8 mouse cellular contexts compared by ENCODE assay signal in genomic region chr5:146794853-146795252, GRCm38 (mm10). TPM values are rescaled to one million over a fixed set of nuclear protein-coding genes. Genes with fewer than 3 reads are reported as not detected.
DNase-seq lines count a peak whose midpoint lies in the region; ATAC-seq lines count a peak whose summit lies in the region.

Usp12 (minus strand) TSS chr5:146795006.

- no peaks in the 10 kb centered on the region for H3K36me3 ChIP-seq in heart, embryonic 14.5 days (ENCODE audit: control insufficient read depth, insufficient read depth, low read length)
- no peaks in the 10 kb centered on the region for H3K36me3 ChIP-seq in liver, embryonic 13.5 days
- no peaks in the 10 kb centered on the region for H3K36me3 ChIP-seq in stomach, embryonic 16.5 days (ENCODE audit: control insufficient read depth, insufficient read depth, low read length)

- H3K27me3 ChIP-seq in heart, embryonic 14.5 days (ENCODE audit: control insufficient read depth, insufficient read depth, low read length): no peaks in the 10 kb centered on the region
- H3K27me3 ChIP-seq in liver, embryonic 13.5 days: no peaks in the 10 kb centered on the region
- no peaks in the 10 kb centered on the region for H3K27me3 ChIP-seq in stomach, embryonic 16.5 days (ENCODE audit: control insufficient read depth, insufficient read depth, low read length)

- peak within 1 kb of the TSS; percentile 76 for H3K4me2 ChIP-seq in heart, embryonic 14.5 days (ENCODE audit: low read length)
- peak within 1 kb of the TSS; percentile 99 for H3K4me2 ChIP-seq in liver, embryonic 13.5 days
- peak within 1 kb of the TSS; percentile 79 for H3K4me2 ChIP-seq in stomach, embryonic 16.5 days (ENCODE audit: low read depth, low read length)

- peaks cover 16% of the 10 kb centered on the region for H3K4me1 ChIP-seq in brown adipose tissue, adult 24 weeks (ENCODE audit: control insufficient read depth, insufficient read depth, insufficient read length, low read length)
- peaks cover 5 to 23% of the 10 kb centered on the region in 2 experiments for H3K4me1 ChIP-seq in heart, embryonic 14.5 days (ENCODE audit: control insufficient read depth in 2 of 2, insufficient read depth in 2 of 2, low read length in 2 of 2)
- peaks cover 77% of the 10 kb centered on the region for H3K4me1 ChIP-seq in liver, embryonic 13.5 days (replicated peaks)
- peaks cover 32% of the 10 kb centered on the region for H3K4me1 ChIP-seq in stomach, embryonic 16.5 days (ENCODE audit: control insufficient read depth, insufficient read depth, low read length)

- peak within 1 kb of the TSS; percentile 75 for H3K27ac ChIP-seq in brown adipose tissue, adult 24 weeks (replicated peaks; ENCODE audit: low read depth, low read length)
- H3K27ac ChIP-seq in heart, embryonic 14.5 days (replicated peaks in 1 of 2; ENCODE audit: control insufficient read depth in 1 of 2, insufficient read depth in 1 of 2, low read depth in 2 of 2, low read length in 2 of 2): peak within 1 kb of the TSS; percentile 80 to 93
- H3K27ac ChIP-seq in liver, embryonic 13.5 days: peak within 1 kb of the TSS; percentile 91
- peak within 1 kb of the TSS; percentile 93 for H3K27ac ChIP-seq in stomach, embryonic 16.5 days (ENCODE audit: low read length)

- no peaks in the 10 kb centered on the region for H3K9me3 ChIP-seq in heart, embryonic 14.5 days (ENCODE audit: control insufficient read depth, low read length)
- no peaks in the 10 kb centered on the region for H3K9me3 ChIP-seq in liver, embryonic 13.5 days (replicated peaks)
- no peaks in the 10 kb centered on the region for H3K9me3 ChIP-seq in stomach, embryonic 16.5 days (replicated peaks; ENCODE audit: control insufficient read depth, low read length)

- peak within 1 kb of the TSS; percentile 98 for H3K4me3 ChIP-seq in brown adipose tissue, adult 24 weeks (ENCODE audit: insufficient read depth, low read depth, low read length)
- H3K4me3 ChIP-seq in heart, embryonic 14.5 days (ENCODE audit: control insufficient read depth in 1 of 2, insufficient read depth in 1 of 2, low read depth in 1 of 2, low read length in 2 of 2): peak within 1 kb of the TSS; percentile 96 to 99
- H3K4me3 ChIP-seq in liver, embryonic 13.5 days (replicated peaks): peak within 1 kb of the TSS; percentile 94
- peak within 1 kb of the TSS; percentile 97 for H3K4me3 ChIP-seq in stomach, embryonic 16.5 days (replicated peaks; ENCODE audit: low read length)

- peak within 1 kb of the TSS; percentile 95 for H3K9ac ChIP-seq in heart, embryonic 14.5 days (ENCODE audit: low read length)
- peak within 1 kb of the TSS; percentile 94 for H3K9ac ChIP-seq in liver, embryonic 13.5 days
- peak within 1 kb of the TSS; percentile 97 for H3K9ac ChIP-seq in stomach, embryonic 16.5 days (ENCODE audit: low read length)

- DNase-seq in CD4-positive, CD25-positive, alpha-beta regulatory T cell, adult 2 months (ENCODE audit: low read depth, low spot score): peak; percentile 99
- DNase-seq in fibroblast of lung, adult 2 months (ENCODE audit: low read depth): peak; percentile 78
- peak; percentile 99 for DNase-seq in kidney, postnatal 14 days
- DNase-seq in liver, embryonic 13.5 days: peak; percentile 95
- peak; percentile 100 for DNase-seq in neural tube, embryonic 10.5 days (ENCODE audit: extremely low spot score, low spot score)

- peak; percentile 96 for ATAC-seq in heart, embryonic 14.5 days (ENCODE audit: insufficient number of reproducible peaks, insufficient read depth, low FRiP score, low read depth)
- ATAC-seq in liver, embryonic 13.5 days (ENCODE audit: low read depth): peak; percentile 99
- ATAC-seq in stomach, embryonic 16.5 days (ENCODE audit: insufficient read depth, low FRiP score): peak; percentile 98

- WGBS in heart, embryonic 14.5 days: 2% methylated on average over 37 of the region's 51 CpGs
- 2% methylated on average over 48 of the region's 51 CpGs for WGBS in liver, embryonic 13.5 days (ENCODE audit: insufficient replicate concordance)
- WGBS in stomach, embryonic 16.5 days: under 1% methylated on average over 28 of the region's 51 CpGs

RNA-seq across cellular contexts. Expression of gene Usp12, which starts in this region (rescaled TPM):
- polyA plus RNA-seq in brown adipose tissue, adult 24 weeks (2012; ENCODE audit: insufficient read depth, insufficient read length, missing spikeins): 11.1 and 24.9 TPM in 2 replicates
- polyA plus RNA-seq in heart, embryonic 14.5 days (2014; fragmentation: Nextera tagmentation; extraction: Ambion mirVana): 8.6 and 8.9 TPM in 2 replicates
- 7.8 and 9.9 TPM in 2 replicates for polyA plus RNA-seq in liver, embryonic 13.5 days (2015; fragmentation: Nextera tagmentation; extraction: Ambion mirVana)
- polyA plus RNA-seq in stomach, embryonic 16.5 days (2015; fragmentation: Nextera tagmentation; extraction: Ambion mirVana): 18.2 and 18.3 TPM in 2 replicates

Comparison
In these comparisons a context has a peak if more than half of its experiments do, and no peak if none do; other contexts are left out.
1. Peak in every context shown above with its lines: DNase-seq, ATAC-seq, H3K4me3 ChIP-seq and H3K27ac ChIP-seq.